Mouse (Mus musculus) left cerebral cortex, adult 2 months (tissue): ENCODE measurements around the gene Bok. TPM values are rescaled to one million over a fixed set of nuclear protein-coding genes. Genes with fewer than 3 reads are reported as not detected.

Experiments
- DNase-seq, 2 experiments: peaks; one replicate each; pipeline ENCODE4 v3.0.0; 2021 to 2022; ENCODE audit warnings: low spot score in 2 of 2, mixed read lengths in 1 of 2; ENCODE audit errors: extremely low spot score in 1 of 2
- H3K27ac ChIP-seq: fragments of 200-600 bp; 2 replicates; pipeline ENCODE4 v1.8.1; 2022
- H3K4me3 ChIP-seq: fragments of 200-600 bp; 2 replicates; pipeline ENCODE4 v1.8.1; 2022
- CTCF ChIP-seq: fragments of 200-600 bp; IDR thresholded peaks from 2 replicates; pipeline ENCODE4 v1.8.1; 2022; ENCODE audit warnings: antibody characterized with exemption, mild to moderate bottlenecking, moderate library complexity
- intact Hi-C: fragments of 180-260 bp; cut with DNase I; formaldehyde crosslinking; loops from one replicate; pipeline ENCODE4 v1.15.1; 2025
- total RNA-seq, 2 experiments: library from RNA; stranded (reverse); gene quantifications; 2 replicates each; pipeline ENCODE4 v1.2.3; 2021

The Bok gene
- total RNA-seq, 2 experiments from 2014 or later = 33.2 to 35.8 TPM

DNA sequence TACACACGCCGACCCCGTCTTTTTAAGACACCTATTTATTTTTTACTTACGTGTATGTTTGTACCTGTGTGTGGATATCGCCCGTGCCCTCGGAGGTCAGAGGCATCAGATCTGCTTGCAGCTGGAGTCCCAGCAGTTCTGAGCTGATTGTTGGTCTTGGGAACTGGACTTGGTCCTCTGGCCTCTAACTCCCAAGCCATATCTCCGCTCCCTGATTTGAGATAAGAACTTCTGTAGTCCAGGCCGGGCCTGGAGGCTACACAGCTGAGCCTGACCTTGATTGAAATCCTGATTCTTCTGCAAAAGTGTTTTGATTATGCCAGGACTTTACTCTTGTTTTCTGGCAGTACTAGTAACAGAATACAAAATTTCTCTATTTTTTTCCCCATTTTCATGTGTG, 7.3 kb downstream of the Bok start:
- Histone ChIP-seq H3K4me3 (no peak overlapping the region), H3K27ac (no peak overlapping the region)
- intact Hi-C loops = no loop called here
- no peak for DNase-seq
- TF ChIP-seq CTCF = no peak

GRCm38 (mm10) chr1:93693502-93693901, 8.0 kb downstream of the Bok start:
- no peak overlapping the region for H3K4me3 ChIP-seq
- intact Hi-C loops = no loop called here
- TF ChIP-seq CTCF = no peak

DNA sequence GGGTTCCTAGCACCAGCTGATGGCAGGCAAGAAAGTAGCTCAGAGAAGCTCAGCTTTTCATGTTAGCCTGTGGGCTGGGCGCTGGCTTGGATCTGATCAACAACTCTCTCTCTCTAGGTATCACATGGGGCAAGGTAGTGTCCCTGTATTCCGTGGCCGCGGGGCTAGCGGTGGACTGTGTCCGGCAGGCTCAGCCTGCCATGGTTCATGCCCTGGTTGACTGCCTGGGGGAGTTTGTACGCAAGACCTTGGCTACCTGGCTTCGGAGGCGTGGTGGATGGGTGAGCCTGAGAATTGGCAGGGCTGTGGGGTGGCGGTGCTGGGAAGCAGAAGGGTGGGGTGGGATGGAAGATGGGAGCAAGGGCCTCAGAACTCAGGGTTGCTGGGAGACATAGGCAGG, 8.5 kb downstream of the Bok start:
- TF ChIP-seq CTCF = no peak
- H3K4me3 ChIP-seq = no peak overlapping the region
- intact Hi-C loops = no loop called here
- H3K27ac ChIP-seq = no peak overlapping the region
- DNase-seq = no peak

More at GRCm38 (mm10) chr1:93693502-93693901, 8.0 kb downstream of the Bok start:
- no peak overlapping the region for H3K27ac ChIP-seq
- no peak for DNase-seq

DNA sequence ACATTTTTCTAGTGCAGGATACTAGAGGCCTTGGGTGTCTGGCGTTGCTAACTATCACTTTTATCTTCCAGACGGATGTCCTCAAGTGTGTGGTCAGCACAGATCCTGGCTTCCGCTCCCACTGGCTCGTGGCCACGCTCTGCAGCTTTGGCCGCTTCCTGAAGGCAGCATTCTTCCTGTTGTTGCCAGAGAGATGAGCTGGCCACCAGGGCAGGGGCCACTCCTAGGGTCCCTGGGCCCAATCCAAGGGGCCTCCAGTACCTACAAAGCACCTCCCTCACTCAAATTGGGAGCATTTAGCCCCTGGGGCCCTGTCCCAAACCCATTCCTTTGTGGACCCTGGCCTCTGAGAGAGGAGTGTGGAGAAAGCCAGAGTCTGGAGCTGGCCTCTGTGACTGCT, 9.5 kb downstream of the Bok start:
- DNase-seq = no peak
- Histone ChIP-seq H3K4me3 (no peak overlapping the region), H3K27ac (no peak overlapping the region; the same call in 1 of the 2 replicates)
- TF ChIP-seq CTCF = no peak
- intact Hi-C loops = loop anchor here (5.0 kb wide), 1 partner anchor 183 kb away; the partner anchor contains the start of gene Farp2

GRCm38 (mm10) chr1:93697317-93697716, 11.9 kb downstream of the Bok start:
- TF ChIP-seq CTCF = no peak
- intact Hi-C loops = loop anchor here (5.0 kb wide), 1 partner anchor 185 kb away; the partner anchor contains the start of gene Farp2
- DNase-seq = no peak
- Histone ChIP-seq H3K4me3 (no peak overlapping the region), H3K27ac (no peak overlapping the region)

DNA sequence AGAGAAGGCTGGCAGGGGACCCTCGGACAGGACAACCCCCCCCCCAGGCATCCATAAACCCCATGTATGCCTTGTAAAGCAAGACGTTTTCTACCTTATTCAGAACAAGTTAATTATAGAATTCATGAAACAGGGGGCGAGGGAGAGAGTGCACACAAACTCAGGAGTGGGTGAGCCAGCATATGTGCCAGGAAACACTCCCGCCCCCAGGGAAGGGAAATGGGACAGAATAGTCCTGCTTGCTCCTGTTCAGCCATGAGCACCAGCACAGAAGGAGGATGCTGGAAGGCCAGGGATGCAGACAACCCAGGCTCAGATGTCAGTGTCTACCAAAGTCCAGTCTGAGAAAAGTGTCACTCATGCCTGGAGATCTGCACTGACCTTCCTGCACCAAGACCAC, 13.7 kb downstream of the Bok start:
- DNase-seq = peak; percentile 52 to 61
- intact Hi-C loops = loop anchor here (2.0 to 5.0 kb wide), 2 partner anchors 64 to 187 kb away; partner anchors contain the start of gene Farp2
- no peak overlapping the region for H3K4me3 ChIP-seq

GRCm38 (mm10) chr1:93702106-93702505, 16.6 kb downstream of the Bok start:
- Histone ChIP-seq H3K4me3 (no peak overlapping the region), H3K27ac (no peak overlapping the region)
- no peak for TF ChIP-seq CTCF
- no peak for DNase-seq
- intact Hi-C loops = no loop called here

More for the DNA sequence above, 13.7 kb downstream of the Bok start:
- peak overlapping the region; percentile 36; the same call in 1 of the 2 replicates for H3K27ac ChIP-seq
- no peak for TF ChIP-seq CTCF

DNA sequence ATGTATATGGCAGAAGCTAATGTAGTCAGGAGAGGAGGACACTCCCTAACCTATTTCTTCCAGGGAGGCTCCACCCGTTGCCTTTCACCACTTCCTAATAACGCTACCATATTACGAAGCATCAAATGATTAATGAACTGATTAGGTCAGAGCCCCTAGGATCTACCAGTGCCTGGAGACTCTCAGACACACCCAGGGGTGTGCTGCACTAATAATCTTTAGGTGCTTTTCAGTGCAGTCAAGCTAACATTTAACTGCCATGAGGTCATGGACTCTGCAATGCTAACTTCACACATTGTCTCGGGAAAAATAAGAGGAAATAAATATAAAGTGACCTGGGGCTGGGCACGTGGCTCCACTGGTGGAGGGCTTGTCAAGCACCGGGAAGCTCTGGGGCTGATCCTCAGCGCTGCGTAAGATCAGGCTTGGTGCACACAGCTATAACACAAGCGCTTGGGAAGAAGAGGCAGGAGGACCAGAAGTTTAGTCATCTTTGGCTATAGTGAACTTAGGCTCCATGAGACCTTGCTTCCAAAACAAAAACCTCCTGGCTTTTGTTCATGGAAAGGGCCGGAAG, 18.1 kb downstream of the Bok start:
- Histone ChIP-seq H3K4me3 (no peak overlapping the region), H3K27ac (no peak overlapping the region)
- intact Hi-C loops = no loop called here
- TF ChIP-seq CTCF = no peak
- no peak for DNase-seq

DNA sequence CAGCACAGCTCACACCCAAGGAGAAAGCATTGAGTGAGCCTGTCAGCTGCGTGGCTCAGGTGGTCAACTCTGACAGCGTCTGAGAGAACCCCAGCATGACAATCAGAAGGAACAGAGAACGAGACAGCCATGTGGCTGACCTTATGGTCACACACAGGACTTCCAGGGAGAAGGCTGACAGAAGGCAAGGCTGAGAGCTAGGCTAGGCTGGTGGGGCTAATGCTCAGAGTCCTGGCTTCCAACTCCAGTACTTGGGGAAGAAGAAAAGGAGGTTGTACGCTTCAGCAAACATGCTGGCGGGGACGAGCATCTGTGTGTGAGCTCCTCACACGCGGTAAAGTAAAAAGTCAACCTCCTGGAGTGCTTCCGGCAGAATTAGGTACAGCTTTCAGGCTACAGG, 18.9 kb downstream of the Bok start:
- H3K4me3 ChIP-seq = no peak overlapping the region
- DNase-seq = no peak
- H3K27ac ChIP-seq = no peak overlapping the region
- TF ChIP-seq CTCF = no peak
- intact Hi-C loops = no loop called here

GRCm38 (mm10) chr1:93705389-93705788, 19.9 kb downstream of the Bok start:
- Histone ChIP-seq H3K27ac (no peak overlapping the region), H3K4me3 (no peak overlapping the region)
- intact Hi-C loops = no loop called here
- DNase-seq = no peak
- no peak for TF ChIP-seq CTCF

DNA sequence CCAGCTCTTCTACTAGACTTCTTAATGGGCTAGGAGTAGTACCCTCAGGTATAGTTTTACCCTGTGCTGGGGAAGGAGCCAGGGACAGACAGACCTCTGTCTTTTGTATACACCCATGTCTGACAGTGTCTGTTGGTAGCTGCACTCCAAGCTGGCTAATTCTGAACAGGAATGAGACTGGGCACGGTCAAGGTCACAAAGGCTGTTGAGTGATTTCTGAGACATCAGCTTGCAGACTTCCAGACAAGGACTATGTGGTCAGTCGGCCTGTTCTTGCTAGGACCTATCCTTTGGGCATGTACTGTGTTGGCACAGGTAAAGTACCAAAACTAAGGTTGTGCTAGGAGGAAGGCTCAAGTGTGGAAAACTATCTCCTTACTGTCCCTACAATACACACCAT, 30.7 kb downstream of the Bok start:
- intact Hi-C loops = no loop called here
- TF ChIP-seq CTCF = no peak
- no peak overlapping the region for H3K4me3 ChIP-seq
- no peak overlapping the region for H3K27ac ChIP-seq
- no peak for DNase-seq

GRCm38 (mm10) chr1:93721557-93721956, 36.1 kb downstream of the Bok start:
- TF ChIP-seq CTCF = no peak
- DNase-seq = no peak
- intact Hi-C loops = no loop called here
- Histone ChIP-seq H3K4me3 (no peak overlapping the region), H3K27ac (no peak overlapping the region)

- no peak overlapping the region for H3K27ac ChIP-seq
- TF ChIP-seq CTCF = no peak
- no peak for DNase-seq
- no peak overlapping the region for H3K4me3 ChIP-seq
- intact Hi-C loops = loop anchor here (5.0 kb wide), 1 partner anchor 212 kb away; the partner anchor contains the start of gene Farp2
Observed at GRCm38 (mm10) chr1:93724623-93725022, 39.2 kb downstream of the Bok start.
